Mouse (Mus musculus) liver, embryonic 14 days (tissue): ENCODE data around the gene Otof. TPM values are rescaled to one million over a fixed set of nuclear protein-coding genes. Genes with fewer than 3 reads are reported as not detected.

Experiments used
- polyA plus RNA-seq: library from polyadenylated mRNA; depleted of rRNA; stranded (reverse); fragments of >200 nt; gene quantifications from 2 replicates; pipeline ENCODE4 v1.2.3, GENCODE M21; 2012; rRNA removed

Otof gene
- polyA plus RNA-seq = 0.01 and 0.03 TPM in 2 replicates

DNA sequence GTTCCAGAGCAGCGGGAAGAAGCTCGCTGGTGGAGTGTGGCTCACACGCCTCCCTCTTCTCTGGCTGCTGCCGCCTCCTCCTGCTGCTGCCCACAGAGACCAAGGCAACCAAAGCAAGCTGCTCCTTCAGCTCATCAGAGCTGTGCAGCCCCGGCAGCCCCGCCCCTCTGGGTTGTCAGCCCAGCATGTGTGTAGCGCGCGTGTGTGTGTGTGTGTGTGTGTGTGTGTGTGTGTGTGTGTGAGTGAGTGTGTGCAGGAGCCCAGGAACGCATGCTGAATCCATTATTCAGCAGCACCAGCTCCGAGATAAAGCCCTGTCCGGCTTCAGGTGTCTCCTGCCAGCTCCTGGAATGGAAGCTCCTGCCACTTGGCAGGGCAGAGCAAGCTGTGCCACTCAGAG is at the start of gene Otof:
Gene Otof (minus strand): TSS at position 112 of the 400 bp plus-strand sequence.

DNA sequence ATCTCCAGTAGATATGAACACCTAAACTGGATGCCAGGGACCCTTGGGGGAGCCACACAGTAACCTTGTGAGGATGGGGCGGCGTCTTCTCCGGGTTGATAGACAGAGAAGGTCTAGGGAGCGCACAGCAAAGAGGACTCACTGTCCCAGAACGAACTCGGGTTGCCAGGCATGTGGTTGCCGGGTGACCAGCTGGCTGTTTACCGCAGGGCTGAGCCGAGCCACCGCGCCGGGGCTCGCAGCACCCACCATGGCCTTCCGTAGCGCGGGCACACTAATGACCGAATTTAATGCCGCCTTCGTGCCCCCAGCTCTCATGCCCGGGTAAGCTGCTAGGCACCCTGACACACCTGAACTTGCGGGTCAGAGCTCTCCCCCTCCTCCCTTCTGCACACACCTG is 4.1 kb upstream of the Otof start, which contains the start of gene 1700001C02Rik:
Gene 1700001C02Rik (plus strand): TSS at position 187 of the 400 bp plus-strand sequence.

Other genes starting within 250 kb of the Otof start
- gene Selenoi, start 229.4 kb downstream of the Otof start, polyA plus RNA-seq = 10.4 and 14.8 TPM in 2 replicates
- gene Drc1, start 180.5 kb downstream of the Otof start, polyA plus RNA-seq = 0.67 and 0.70 TPM in 2 replicates
- gene 1700001C02Rik, start 4.1 kb upstream of the Otof start, polyA plus RNA-seq = not detected in 2 replicates
- not detected in 2 replicates for gene Cib4, start 83.9 kb upstream of the Otof start, polyA plus RNA-seq
- gene Kcnk3, start 126.2 kb upstream of the Otof start, polyA plus RNA-seq = 0.07 and 0.10 TPM in 2 replicates
- 8.8 and 9.9 TPM in 2 replicates for gene Slc35f6, start 186.0 kb upstream of the Otof start, polyA plus RNA-seq
- gene Cenpa, start 204.8 kb upstream of the Otof start, polyA plus RNA-seq = 108 and 132 TPM in 2 replicates
- gene Dpysl5, start 249.6 kb upstream of the Otof start, polyA plus RNA-seq = 0.08 and 0.37 TPM in 2 replicates